Mouse (Mus musculus) lung, postnatal 0 days (tissue): ENCODE measurements around the gene Acsl1.

Experiments
- CTCF ChIP-seq: IDR thresholded peaks from 2 replicates; pipeline ENCODE4 v1.5.1; 2016; ENCODE audit warnings: antibody characterized with exemption, mild to moderate bottlenecking
- EP300 ChIP-seq: IDR thresholded peaks from 2 replicates; pipeline ENCODE4 v1.6.1; 2016; ENCODE audit warnings: antibody characterized with exemption, mild to moderate bottlenecking, control low read depth

- no peak for TF ChIP-seq CTCF
- no peak for TF ChIP-seq EP300
Measured at GRCm38 (mm10) chr8:46570673-46571072, 99.8 kb downstream of the Acsl1 start.
